Mouse (Mus musculus) induced T-regulatory cell, adult 2 months (primary cell): ENCODE measurements around the gene Cir1.

Source experiments
- DNase-seq: peaks from one replicate; pipeline ENCODE4 v3.0.0-alpha.2; 2012; ENCODE audit warnings: low read depth

Gene Cir1

DNA sequence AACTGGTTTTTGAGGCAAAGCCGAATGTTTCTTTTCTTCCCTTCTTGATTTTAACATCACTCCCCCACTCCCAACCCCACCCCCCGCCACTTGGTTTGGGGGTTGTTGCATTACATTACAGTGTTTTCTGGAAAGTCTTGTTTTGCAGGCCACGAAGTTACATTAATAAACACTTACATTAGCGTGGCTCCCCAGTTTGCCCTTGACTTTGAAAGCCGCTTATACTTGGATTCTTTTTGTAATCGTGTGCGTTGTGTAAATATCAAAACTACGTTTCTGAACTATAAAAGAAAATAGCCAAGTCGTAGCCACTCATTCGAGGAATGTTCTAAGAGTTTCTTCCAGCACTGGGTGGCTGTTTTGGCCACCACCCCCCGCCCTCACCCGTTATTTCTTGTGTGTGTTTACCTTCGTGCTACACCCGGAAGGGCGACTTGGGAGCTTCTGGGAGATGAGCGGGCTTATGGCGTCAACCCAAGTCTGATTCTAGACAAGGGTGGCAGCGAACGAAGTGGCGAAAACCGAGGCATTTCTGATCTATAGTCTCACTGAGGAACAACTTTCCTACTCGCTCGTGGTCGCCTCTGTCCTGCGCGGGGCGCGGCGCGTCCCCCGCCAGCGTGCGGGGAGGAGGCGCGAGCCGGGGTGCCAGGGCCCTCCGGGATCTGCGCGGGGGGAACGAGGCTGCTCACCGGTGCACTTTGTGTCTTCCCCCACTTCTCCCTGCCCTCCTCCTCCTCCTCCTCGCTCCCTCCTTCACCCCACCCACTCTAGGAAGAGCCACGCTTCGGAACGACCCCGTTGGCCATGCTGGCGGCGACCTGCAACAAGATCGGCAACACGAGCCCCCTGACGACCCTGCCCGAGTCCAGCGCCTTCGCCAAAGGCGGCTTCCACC lies 39.9 kb downstream of the Cir1 start:
- no peak for DNase-seq

DNA sequence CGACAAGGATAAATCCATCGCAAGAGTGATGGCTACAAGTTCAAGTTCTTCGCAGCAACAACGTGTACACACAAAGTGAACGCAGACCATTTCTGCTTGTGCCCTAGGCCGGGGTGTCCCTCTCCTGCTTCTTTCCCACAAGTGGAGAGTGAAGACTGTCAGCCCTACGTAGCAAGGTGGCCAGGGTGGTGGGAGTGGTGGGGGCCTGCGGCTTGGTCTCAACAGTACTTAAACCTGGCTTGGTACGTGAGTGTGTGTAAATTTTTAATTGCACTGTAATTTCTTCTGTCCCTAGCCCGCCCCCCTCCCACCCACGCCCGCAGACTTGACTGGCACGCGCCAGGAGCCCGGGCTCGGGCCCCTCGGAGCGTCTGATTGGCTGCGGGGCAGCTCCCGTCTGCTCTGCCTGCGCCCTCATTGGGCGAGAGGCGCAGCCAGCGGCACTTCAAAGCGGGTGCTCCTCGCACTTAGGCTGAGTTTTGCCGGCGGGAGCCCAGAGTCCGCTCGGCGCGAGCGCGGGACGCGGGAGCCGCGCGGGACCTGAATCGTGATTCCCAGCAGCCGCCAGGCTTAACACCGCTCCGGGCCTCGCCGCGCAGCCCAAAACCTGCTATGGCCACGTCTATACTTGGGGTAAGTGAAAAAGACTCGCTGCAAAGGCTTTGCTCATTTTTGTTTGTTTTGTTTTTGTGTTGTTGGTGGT lies 40.9 kb downstream of the Cir1 start, which contains the start of gene Sp9:
TSS of gene Sp9 (plus strand) at position 467 of the 703 bp plus-strand sequence.
- DNase-seq, result no peak

DNA sequence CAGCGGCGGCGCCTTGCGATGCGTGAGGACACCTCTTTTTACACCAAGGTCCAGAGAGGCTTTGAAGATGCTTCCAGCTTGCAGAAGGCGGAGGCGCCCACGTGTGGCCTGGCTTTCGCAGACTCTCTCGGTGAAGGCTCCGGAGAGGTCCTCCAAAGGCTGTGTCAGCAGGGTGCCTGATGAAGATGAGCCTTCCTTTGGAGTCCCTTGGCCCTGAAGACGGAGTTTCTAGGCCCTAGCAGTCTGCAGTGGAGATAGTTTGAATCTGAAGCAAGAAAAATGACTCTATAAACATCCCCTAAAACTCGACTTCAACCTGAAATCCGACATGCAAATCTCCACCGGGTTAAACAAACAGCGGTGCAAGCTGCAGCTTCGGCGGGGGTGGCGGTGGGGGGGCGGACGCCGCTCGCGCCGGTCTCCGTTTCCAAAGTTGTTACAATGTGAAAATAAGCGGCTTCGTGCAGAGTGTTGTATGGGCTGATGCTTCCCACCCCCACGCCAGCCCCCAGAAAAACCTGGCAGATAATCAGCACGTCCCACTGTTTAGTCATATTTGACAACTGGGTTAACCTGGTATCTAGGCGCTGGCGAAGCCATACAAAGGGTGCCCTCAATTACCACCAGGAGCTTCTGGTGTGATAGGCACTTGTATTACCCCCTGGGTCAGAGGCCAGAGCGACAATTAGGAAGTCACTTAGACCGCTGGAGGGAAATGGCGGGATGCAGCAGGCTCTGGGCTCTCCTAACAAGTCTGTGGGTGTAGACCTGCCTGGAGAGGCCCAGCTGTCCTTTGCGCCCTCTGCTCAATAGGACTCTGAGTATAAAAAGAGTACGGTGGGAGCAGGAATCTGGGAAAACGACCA lies 41.7 kb downstream of the Cir1 start:
- DNase-seq, result peak; percentile 68

DNA sequence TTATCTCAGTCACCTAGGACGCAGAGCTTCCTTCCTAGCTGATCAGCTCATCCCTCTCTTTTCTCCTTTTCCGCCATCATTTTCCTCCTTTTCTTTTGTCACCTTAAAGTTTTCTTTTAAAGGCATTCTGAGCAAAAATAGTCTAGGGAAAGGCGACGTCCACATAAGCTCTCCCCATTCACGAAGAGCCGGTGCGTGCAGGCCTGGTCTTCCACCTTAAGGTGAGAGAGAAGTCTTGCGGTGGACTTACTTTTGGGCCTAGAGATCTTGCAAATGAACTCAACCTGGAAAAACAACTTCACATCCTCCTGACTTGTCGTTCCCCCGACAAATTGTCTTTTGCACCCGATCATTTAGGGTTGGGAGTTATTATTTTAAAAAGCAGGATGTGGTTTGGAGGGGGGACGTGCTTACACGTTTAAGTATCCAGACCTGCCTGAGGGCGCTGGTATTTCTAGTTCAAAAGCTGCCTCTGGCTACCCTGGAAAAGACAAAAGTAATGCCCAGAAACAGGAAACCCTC lies 42.4 kb downstream of the Cir1 start:
- DNase-seq, result no peak

DNA sequence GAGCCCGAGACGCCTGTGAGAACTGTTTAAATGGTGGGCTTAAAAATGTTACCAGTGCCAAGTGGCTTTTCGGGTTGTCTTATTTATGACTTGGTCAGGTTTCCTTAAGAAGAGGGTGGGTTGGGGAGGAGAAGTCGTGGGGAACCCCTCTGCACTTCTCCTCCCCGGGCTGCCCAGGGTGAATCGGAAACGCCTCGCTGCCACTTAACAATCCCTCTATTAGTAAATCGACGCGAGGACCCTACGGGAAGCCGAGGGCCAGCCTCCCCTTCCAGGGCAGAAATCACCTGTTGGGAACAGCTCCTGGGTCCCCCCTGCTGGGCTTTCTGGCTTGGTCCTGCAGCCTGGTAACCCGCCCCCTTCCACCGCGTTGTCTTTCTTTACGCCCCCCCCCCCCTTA lies 42.8 kb downstream of the Cir1 start:
- peak; percentile 24 for DNase-seq

DNA sequence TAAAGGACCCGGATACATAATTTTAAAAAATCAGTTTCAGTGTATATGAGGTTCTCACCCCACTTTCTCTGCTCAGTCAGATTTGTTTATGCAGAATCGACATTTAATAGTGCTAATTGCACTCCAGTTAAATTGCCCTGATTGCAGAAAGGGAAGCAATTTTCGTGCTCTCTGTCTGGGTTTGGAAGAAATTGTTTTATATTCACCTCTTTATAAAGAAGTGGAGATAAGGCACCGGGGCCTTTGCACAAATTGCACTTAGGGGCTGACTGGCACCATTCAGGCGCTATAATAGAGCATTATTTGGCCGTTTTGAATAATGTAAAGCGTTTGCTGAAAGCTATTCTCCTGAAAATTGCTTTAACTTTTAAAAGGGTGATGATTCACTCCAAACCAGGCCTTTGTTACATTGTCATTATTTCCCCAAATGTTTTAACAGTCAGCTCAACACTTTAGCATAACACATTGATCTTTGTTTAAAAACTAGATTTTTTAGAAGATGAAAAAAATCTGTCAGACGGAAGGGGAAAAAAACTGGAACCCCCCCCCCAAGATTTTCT lies 43.6 kb downstream of the Cir1 start:
- peak; percentile 18 for DNase-seq

DNA sequence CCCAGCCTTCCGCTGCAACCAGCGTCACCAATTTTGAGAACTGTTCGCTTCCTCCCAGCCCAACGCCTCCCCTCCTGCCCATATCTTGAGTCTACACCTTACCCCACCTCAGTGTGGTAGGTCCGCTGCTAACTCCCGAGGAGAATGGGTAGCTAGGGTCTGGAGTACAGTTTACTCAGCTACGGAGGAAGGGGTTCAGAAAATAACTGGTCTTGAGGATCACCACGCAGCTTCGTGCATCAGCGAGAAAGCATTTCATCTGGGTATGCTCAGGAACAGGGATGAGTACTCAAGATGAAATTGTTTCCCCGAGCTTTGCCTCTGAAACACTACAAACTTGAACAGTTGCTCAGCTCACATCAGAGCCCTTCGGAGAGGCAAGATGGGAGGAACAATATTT lies 44.2 kb downstream of the Cir1 start:
- DNase-seq, result peak; percentile 34

DNA sequence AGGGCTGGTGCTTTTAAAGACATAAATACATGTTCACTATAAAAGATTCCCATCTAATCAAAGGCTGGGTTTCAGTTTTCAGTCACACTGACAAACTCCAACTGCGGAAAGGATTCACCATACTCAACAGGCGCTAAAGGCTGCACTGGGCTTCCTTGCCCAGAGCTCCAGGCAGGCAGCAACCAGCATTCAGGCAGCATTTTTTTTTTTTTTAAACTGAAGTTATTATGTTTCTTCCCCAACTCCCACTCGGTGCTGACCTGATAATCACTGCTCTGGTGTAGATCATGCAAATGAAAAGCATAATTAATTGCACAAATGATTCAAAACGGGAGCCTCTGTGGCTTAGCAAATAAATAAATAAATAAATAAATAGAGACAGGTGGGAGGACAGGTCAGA lies 44.7 kb downstream of the Cir1 start:
- DNase-seq, result peak; percentile 15

DNA sequence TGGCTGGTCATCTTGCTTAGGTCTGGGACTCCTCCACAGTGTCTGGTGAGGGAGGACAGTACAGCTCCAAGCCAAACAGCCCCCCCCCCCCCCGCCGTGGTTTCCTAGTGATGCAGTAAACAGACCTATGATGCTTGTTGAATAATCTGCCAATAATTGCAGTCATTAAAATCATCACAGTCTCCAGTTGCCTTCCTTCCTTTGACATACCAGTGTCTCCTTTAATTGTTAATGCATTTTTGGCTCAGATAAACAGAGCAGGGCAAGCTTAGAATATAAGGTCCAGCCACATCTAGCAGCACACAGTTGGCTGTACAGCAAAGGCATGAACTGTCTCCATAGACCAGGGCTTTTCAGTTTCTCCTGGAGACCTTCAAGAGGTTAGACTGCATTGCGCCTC lies 45.3 kb downstream of the Cir1 start:
- peak; percentile 16 for DNase-seq

DNA sequence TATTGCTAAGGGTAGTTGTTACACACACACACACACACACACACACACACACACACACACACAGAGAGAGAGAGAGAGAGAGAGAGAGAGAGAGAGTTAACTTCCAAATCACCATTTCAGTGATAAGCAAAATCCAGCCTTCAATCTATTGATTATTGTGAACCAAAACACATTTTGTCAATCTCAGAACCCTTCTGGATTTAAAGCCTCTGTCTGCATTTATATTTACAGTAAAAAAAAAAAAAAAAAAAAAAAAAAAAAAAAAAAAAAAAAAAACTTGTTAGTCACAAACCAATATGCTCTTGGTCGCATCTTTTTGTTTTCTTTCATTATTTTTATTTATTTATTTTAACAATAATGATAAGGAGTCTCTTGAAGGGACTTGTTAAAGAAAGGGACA lies 45.9 kb downstream of the Cir1 start:
- no peak for DNase-seq

DNA sequence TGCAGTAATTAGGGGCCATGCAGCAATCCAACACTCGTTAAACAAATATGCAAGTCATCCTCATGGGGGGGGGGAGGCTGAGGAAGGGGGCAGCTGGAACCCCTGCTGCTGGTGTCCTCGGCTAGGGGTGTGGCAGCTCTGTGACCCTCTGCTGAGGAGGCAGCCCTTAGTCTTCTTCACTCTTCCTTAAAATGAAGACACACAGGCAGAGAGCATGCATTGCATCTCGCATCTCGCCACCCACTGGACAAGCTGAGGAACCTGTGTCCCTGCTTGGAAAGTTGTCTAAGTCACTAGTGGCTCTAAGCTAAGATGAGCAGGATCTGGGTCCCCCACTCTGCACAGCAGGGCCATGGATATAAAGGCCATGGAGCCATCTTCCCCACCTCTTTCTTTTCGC lies 46.5 kb downstream of the Cir1 start:
- peak; percentile 25 for DNase-seq

DNA sequence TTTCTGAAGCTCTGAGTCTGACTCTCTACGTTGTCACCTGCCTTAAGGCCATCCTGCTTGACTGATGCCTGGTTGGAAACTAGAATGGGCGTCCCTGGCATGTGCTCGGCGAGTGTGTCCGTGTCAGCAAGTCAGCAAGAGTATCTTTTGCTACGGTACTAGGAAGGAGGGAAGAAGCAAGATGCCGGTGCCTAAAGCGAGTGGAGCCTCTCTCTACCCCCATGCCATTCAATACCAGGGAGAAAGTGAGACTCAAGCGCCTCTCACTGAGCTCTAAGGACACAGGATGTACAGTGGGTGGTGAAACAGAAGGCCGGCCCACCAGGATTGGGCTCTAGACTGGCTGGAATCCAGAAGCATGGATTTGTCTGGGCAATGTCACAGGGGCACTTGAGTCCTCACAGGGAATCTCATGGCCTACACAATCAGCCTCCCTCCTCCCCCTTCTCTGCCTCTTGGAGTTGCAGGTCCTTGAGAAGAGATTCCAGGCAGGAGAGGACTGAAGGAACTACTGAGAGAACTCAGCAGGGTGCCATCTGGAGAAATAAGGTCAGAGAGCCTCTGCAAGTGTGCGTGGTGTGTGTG lies 47.8 kb downstream of the Cir1 start:
- DNase-seq, result peak; percentile 22

DNA sequence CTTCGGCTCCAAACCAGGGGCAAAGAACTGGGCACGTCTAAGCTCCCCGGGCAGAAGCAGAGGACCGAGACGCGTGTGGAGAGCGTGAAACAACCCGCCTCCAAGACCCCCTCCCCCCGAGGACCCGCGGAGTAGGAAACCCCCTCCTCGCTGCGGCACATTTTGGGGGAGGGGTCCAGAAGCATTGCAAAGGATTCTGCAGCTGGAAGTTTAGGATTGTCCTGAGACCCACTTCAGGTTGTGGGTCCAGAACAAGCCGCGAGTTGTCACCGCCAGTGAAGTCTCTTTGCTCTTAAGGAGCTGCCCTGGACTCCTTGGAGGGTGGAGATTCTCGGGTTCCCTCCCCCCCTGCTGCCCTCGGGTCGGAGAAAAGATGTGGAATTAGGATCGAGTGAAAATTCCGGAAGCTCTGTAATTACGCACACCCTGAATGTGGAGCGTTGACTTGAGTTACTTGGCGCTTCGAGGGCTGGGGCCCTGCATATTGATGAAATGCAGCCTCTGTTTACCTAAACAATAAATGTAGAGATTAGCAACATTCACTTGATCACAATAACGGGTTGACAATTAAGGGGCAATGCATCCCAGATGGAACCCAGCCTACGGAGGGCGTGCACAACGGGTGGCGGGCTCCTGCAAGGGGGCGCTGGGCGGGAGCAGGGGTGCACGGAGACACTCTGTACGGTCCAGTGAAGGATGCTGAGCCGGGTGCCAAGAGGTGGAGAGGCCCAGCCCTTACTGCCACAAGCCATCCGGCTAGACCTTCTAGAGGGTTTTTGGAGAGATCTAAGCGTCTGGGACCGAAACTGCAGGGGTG lies 48.5 kb downstream of the Cir1 start:
- DNase-seq, result no peak

DNA sequence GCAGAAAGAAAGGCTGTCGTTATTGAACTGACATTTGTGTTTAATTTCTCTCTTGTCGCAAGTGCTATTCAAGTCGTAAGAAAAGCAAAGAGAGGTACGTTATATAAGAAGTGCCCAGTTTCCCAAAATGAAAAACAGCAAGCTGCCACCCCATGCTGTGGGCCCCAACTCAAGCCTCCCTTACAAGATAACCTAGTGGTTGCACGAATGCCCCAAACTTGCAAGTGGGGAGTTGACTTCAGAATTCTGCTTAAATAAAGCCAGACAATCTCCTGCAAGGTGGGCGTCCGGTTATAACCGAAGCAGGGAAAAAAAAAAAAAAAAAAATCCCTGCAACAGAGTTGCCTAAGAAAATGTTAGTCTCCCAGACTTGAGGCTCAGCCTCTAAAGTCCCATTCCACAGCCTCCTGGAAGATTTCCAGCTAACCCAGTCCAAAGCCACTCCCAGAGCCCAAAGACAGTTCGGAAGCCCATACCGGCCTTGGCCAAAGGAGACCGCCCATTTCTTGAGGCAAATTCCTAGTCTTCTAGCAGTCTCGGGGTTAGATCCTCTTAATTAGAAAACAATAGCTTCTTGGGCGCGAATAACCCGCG lies 49.2 kb downstream of the Cir1 start:
- no peak for DNase-seq

DNA sequence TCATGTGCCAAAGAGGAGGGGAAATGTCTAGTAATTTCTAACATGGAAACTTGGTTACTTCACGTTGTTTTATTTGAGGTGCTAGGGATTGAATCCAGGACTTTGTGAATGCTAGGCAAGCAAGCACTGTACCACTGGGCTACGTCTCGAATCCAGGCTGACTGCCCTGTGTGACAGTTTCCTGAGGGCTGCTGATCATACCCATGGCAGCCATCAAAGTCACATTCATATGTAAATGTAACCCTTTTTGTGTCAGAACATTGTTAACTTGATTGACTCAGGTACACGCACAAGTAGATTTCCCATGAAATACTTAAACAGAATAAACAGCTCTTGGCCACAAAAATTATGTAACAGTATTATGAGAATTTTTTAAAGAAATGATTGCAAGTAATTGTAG lies 63.8 kb downstream of the Cir1 start:
- DNase-seq, result no peak

DNA sequence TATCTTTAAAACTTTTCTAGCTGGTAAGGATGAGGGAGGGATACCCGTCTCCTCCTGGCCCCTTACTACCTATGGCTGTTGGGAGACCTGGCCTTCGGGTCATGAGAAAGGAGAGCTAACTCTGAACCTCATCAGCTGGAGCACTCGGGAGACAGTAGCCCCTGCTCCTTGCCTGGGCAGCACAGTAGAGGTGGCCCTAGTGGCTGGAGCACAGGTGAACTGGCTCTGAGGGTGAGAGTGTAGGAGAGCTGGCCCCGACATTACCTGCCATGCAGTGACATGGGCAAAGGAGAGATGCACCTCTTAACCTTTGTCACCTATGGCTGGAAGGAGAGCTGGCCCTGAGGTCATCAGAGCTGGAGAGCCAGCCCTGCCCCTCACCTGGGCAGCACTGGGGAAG lies 71.2 kb downstream of the Cir1 start:
- DNase-seq, result no peak
